Mouse (Mus musculus): ENCODE measurements at regions not wholly inside any gene's neighbourhood (a gene's known extent, or its start where the extent isn't known, plus 50 kb on each side); places are given as distances from the start of the nearest gene placed in this dataset.

DNA sequence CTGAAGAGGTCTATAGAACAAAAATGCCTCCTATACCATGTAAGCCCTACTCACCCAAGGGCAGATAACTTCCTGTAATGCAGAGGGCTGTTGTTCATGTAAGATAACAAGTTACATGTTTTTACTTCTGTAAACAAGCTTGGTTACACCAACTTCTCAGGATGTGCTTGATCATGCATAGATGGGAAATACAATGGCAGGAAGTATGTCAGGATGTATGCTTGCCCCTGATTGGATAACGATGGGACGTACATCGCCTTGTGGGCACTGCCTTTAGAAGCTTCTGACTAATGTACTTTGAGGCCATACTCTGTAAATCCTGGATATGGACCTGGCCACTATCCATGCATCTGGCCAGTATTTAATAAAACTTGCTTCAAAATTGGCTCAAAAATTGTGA, 69.2 kb upstream of the Pde3b start:
- H3K27ac ChIP-seq (ENCODE audit: control insufficient read depth, insufficient read depth, low read length): no peak overlapping the region
- no peaks in the 10 kb centered on the region for H3K27me3 ChIP-seq (ENCODE audit: control insufficient read depth, insufficient read depth, low read length)
- WGBS: 96% methylated on average over 3 of the region's 3 CpGs
- H3K4me3 ChIP-seq (ENCODE audit: control insufficient read depth, insufficient read depth, low read length): no peak overlapping the region
- TF ChIP-seq CTCF (IDR thresholded peaks at IDR 0.05; ENCODE audit: borderline replicate concordance, control insufficient read depth, extremely low read depth, insufficient read depth, low read length, poor library complexity): no peak
- no peak for TF ChIP-seq POLR2A (IDR thresholded peaks at IDR 0.05; ENCODE audit: control insufficient read depth, extremely low read depth, insufficient read depth, low read length, poor library complexity)
- DNase-seq: no peak
- H3K4me1 ChIP-seq (replicated peaks; ENCODE audit: control insufficient read depth, insufficient read depth, low read length): peaks cover 4% of the 10 kb centered on the region
- no peaks in the 10 kb centered on the region for H3K36me3 ChIP-seq (ENCODE audit: control insufficient read depth, insufficient read depth, low read length)

DNA sequence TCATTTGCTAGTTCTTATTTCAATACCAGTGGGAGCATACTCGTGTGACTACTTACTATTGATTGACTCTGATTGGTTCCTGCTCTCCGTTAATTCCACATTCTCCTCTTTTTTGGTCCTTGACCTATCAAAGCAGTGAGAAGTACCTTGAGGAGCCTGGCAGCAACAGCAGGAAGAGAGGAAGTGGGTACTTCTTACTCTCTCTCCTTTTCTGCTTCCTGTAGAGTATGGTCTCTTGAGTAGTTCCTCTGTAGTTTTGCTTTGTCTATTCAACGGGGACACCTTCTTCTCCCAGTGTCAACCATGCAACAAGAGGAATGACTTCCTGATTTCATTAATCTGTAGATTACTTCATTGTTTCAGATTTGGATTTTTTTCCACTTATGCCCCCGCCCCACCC, 68.1 kb upstream of the Pde3b start:
- Histone ChIP-seq H3K4me1 (replicated peaks; ENCODE audit: control insufficient read depth, insufficient read depth, low read length) (peaks cover 4% of the 10 kb centered on the region), H3K4me3 (ENCODE audit: control insufficient read depth, insufficient read depth, low read length) (no peak overlapping the region), H3K36me3 (ENCODE audit: control insufficient read depth, insufficient read depth, low read length) (no peaks in the 10 kb centered on the region), H3K27ac (ENCODE audit: control insufficient read depth, insufficient read depth, low read length) (peak overlapping the region; percentile 40; the same call in 1 of the 2 replicates), H3K27me3 (ENCODE audit: control insufficient read depth, insufficient read depth, low read length) (no peaks in the 10 kb centered on the region)
- no peak for TF ChIP-seq CTCF (IDR thresholded peaks at IDR 0.05; ENCODE audit: borderline replicate concordance, control insufficient read depth, extremely low read depth, insufficient read depth, low read length, poor library complexity)
- no peak for TF ChIP-seq POLR2A (IDR thresholded peaks at IDR 0.05; ENCODE audit: control insufficient read depth, extremely low read depth, insufficient read depth, low read length, poor library complexity)
- no peak for DNase-seq
- WGBS: 37% methylated on average over 4 of the region's 4 CpGs

DNA sequence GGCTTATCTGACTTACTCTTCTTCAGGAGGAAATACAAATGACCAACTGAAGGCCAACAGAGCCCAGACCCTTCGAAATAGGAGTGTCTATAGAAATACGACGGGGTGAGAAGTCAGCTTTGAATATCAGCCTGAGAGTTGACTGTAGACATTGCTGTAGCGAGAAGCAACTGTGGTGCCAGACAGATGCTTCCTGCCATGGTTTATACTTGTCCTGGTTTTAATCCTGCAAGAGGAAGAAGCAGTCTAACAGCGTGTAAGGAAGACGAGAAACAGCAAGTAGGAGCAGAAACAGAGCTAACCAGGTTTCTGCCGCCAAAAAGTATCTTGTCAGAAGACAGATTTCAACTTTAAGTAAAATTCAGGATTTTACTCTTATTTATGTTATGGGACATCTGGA, 64.1 kb upstream of the Pde3b start:
- Histone ChIP-seq H3K27me3 (ENCODE audit: control insufficient read depth, insufficient read depth, low read length) (no peaks in the 10 kb centered on the region), H3K4me1 (replicated peaks; ENCODE audit: control insufficient read depth, insufficient read depth, low read length) (peaks cover 2% of the 10 kb centered on the region), H3K27ac (ENCODE audit: control insufficient read depth, insufficient read depth, low read length) (no peak overlapping the region), H3K4me3 (ENCODE audit: control insufficient read depth, insufficient read depth, low read length) (no peak overlapping the region), H3K36me3 (ENCODE audit: control insufficient read depth, insufficient read depth, low read length) (no peaks in the 10 kb centered on the region)
- DNase-seq: no peak
- TF ChIP-seq CTCF (IDR thresholded peaks at IDR 0.05; ENCODE audit: borderline replicate concordance, control insufficient read depth, extremely low read depth, insufficient read depth, low read length, poor library complexity): no peak
- no peak for TF ChIP-seq POLR2A (IDR thresholded peaks at IDR 0.05; ENCODE audit: control insufficient read depth, extremely low read depth, insufficient read depth, low read length, poor library complexity)
- WGBS: 16% methylated on average over 7 of the region's 7 CpGs

DNA sequence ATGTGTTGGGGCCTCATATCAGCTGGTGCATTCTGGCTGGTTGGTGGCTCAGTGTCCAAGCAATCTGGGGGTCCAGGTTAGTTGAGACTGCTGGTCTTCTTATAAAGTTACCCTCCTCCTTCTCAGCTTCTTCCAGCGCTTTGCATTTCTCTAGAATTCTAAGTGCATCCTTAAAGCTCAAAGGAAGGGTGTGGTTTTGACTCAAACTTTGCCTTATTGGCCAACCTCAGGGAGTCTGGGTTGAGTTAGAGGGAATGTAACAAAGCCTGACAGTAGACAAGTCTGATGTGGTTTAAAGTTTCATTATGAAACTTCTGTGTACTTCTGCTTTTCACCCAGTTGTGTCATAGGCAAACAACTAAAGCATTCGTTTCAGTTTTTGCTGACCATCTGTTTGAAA, 58.7 kb upstream of the Pde3b start:
- no peak overlapping the region; the same call in 1 of the 2 replicates for H3K27ac ChIP-seq (ENCODE audit: control insufficient read depth, insufficient read depth, low read length)

DNA sequence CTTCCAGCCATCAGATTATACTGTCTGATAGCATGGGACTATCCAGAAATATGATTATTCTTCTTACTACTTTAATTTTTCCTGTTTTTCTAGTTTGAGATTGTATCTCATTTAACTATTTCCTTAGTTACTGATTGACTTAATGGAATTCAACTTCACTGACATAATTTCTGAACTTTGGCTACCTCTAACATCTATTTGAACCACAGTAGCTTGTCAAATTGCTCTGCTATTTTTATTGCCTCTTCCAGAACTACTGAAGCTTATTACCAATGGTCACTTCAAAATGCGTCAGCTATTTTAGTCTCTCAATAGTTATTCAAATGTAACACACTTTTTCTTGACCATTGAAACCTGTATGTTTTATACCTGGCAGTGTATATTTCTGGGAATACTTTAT, 52.9 kb upstream of the Pde3b start:
- no peak for TF ChIP-seq POLR2A (IDR thresholded peaks at IDR 0.05; ENCODE audit: control insufficient read depth, extremely low read depth, insufficient read depth, low read length, poor library complexity)
- TF ChIP-seq CTCF (IDR thresholded peaks at IDR 0.05; ENCODE audit: borderline replicate concordance, control insufficient read depth, extremely low read depth, insufficient read depth, low read length, poor library complexity): no peak

More for the DNA sequence above, 58.7 kb upstream of the Pde3b start:
- WGBS: 9% methylated on average over 2 of the region's 2 CpGs
- no peak for DNase-seq
- peaks cover 4% of the 10 kb centered on the region; the same call in 1 of the 2 replicates for H3K4me1 ChIP-seq (replicated peaks; ENCODE audit: control insufficient read depth, insufficient read depth, low read length)
- no peaks in the 10 kb centered on the region for H3K36me3 ChIP-seq (ENCODE audit: control insufficient read depth, insufficient read depth, low read length)
- TF ChIP-seq CTCF (IDR thresholded peaks at IDR 0.05; ENCODE audit: borderline replicate concordance, control insufficient read depth, extremely low read depth, insufficient read depth, low read length, poor library complexity) (no peak), POLR2A (IDR thresholded peaks at IDR 0.05; ENCODE audit: control insufficient read depth, extremely low read depth, insufficient read depth, low read length, poor library complexity) (no peak)
- no peaks in the 10 kb centered on the region for H3K27me3 ChIP-seq (ENCODE audit: control insufficient read depth, insufficient read depth, low read length)
- no peak overlapping the region for H3K4me3 ChIP-seq (ENCODE audit: control insufficient read depth, insufficient read depth, low read length)

GRCm38 (mm10) chr7:114364041-114364440, 51.0 kb upstream of the Pde3b start:
- DNase-seq: no peak
- no peaks in the 10 kb centered on the region for H3K27me3 ChIP-seq (ENCODE audit: control insufficient read depth, insufficient read depth, low read length)
- WGBS: 84% methylated on average over 1 of the region's 1 CpGs
- no peaks in the 10 kb centered on the region for H3K36me3 ChIP-seq (ENCODE audit: control insufficient read depth, insufficient read depth, low read length)
- no peak overlapping the region for H3K27ac ChIP-seq (ENCODE audit: control insufficient read depth, insufficient read depth, low read length)
- no peaks in the 10 kb centered on the region for H3K4me1 ChIP-seq (replicated peaks; ENCODE audit: control insufficient read depth, insufficient read depth, low read length)
- H3K4me3 ChIP-seq (ENCODE audit: control insufficient read depth, insufficient read depth, low read length): no peak overlapping the region
- TF ChIP-seq POLR2A (IDR thresholded peaks at IDR 0.05; ENCODE audit: control insufficient read depth, extremely low read depth, insufficient read depth, low read length, poor library complexity) (no peak), CTCF (IDR thresholded peaks at IDR 0.05; ENCODE audit: borderline replicate concordance, control insufficient read depth, extremely low read depth, insufficient read depth, low read length, poor library complexity) (no peak)

More for the DNA sequence above, 52.9 kb upstream of the Pde3b start:
- DNase-seq: no peak
- Histone ChIP-seq H3K4me1 (replicated peaks; ENCODE audit: control insufficient read depth, insufficient read depth, low read length) (no peaks in the 10 kb centered on the region), H3K4me3 (ENCODE audit: control insufficient read depth, insufficient read depth, low read length) (no peak overlapping the region), H3K27me3 (ENCODE audit: control insufficient read depth, insufficient read depth, low read length) (no peaks in the 10 kb centered on the region), H3K27ac (ENCODE audit: control insufficient read depth, insufficient read depth, low read length) (no peak overlapping the region), H3K36me3 (ENCODE audit: control insufficient read depth, insufficient read depth, low read length) (no peaks in the 10 kb centered on the region)
- WGBS: 97% methylated on average over 1 of the region's 1 CpGs
